Mouse (Mus musculus): ENCODE results near the gene Idua. TPM values are rescaled to one million over a fixed set of nuclear protein-coding genes. Genes with fewer than 3 reads are reported as not detected.
A peak's percentile ranks its signal among the peaks of the same experiment; 100 is the strongest.

Idua gene
- polyA plus RNA-seq, 1 experiment, result 9.1 TPM

- H3K4me3 ChIP-seq (ENCODE audit: insufficient read depth, low read depth, low read length), result no peak overlapping the region
- no peak overlapping the region for H3K27ac ChIP-seq (ENCODE audit: insufficient read depth, low read depth, low read length)
- DNase-seq, result no peak
- TF ChIP-seq CTCF (conservative IDR thresholded peaks at IDR 0.05; ENCODE audit: insufficient read depth, insufficient read length, low read depth, low read length) (no peak), POLR2A (IDR thresholded peaks at IDR 0.05; ENCODE audit: low read depth, low read length) (no peak)
- H3K4me1 ChIP-seq (ENCODE audit: control insufficient read depth, insufficient read depth, low read length), result peaks cover 3% of the 10 kb centered on the region; the same call in 1 of the 2 replicates
- no peaks in the 10 kb centered on the region for H3K36me3 ChIP-seq (ENCODE audit: control insufficient read depth, insufficient read depth, low read length)
- no peaks in the 10 kb centered on the region for H3K27me3 ChIP-seq (replicated peaks; ENCODE audit: control insufficient read depth, insufficient read depth, low read length)
- 63% methylated on average over 4 of the region's 4 CpGs for WGBS
Observed at GRCm38 (mm10) chr5:108697341-108697753, 37.2 kb downstream of the Idua start.

- H3K4me1 ChIP-seq (ENCODE audit: control insufficient read depth, insufficient read depth, low read length), result no peaks in the 10 kb centered on the region
- 71% methylated on average over 3 of the region's 3 CpGs for WGBS
- no peak overlapping the region for H3K4me3 ChIP-seq (ENCODE audit: insufficient read depth, low read depth, low read length)
- DNase-seq, result no peak
- no peak overlapping the region for H3K27ac ChIP-seq (ENCODE audit: insufficient read depth, low read depth, low read length)
- H3K27me3 ChIP-seq (replicated peaks; ENCODE audit: control insufficient read depth, insufficient read depth, low read length), result no peaks in the 10 kb centered on the region
- no peaks in the 10 kb centered on the region for H3K36me3 ChIP-seq (ENCODE audit: control insufficient read depth, insufficient read depth, low read length)
- TF ChIP-seq CTCF (conservative IDR thresholded peaks at IDR 0.05; ENCODE audit: insufficient read depth, insufficient read length, low read depth, low read length) (no peak), POLR2A (IDR thresholded peaks at IDR 0.05; ENCODE audit: low read depth, low read length) (no peak)
Observed at GRCm38 (mm10) chr5:108700346-108700745, 40.2 kb downstream of the Idua start.

- no peaks in the 10 kb centered on the region for H3K4me1 ChIP-seq (ENCODE audit: control insufficient read depth, insufficient read depth, low read length)
- no peak overlapping the region for H3K4me3 ChIP-seq (ENCODE audit: insufficient read depth, low read depth, low read length)
- H3K27ac ChIP-seq (ENCODE audit: insufficient read depth, low read depth, low read length), result no peak overlapping the region
- TF ChIP-seq CTCF (conservative IDR thresholded peaks at IDR 0.05; ENCODE audit: insufficient read depth, insufficient read length, low read depth, low read length), result no peak
- TF ChIP-seq POLR2A (IDR thresholded peaks at IDR 0.05; ENCODE audit: low read depth, low read length), result no peak
- 66% methylated on average over 10 of the region's 10 CpGs for WGBS
- H3K27me3 ChIP-seq (replicated peaks; ENCODE audit: control insufficient read depth, insufficient read depth, low read length), result no peaks in the 10 kb centered on the region
- DNase-seq, result no peak
- no peaks in the 10 kb centered on the region for H3K36me3 ChIP-seq (ENCODE audit: control insufficient read depth, insufficient read depth, low read length)
Observed at GRCm38 (mm10) chr5:108701341-108702021, 41.4 kb downstream of the Idua start.

- TF ChIP-seq CTCF (conservative IDR thresholded peaks at IDR 0.05; ENCODE audit: insufficient read depth, insufficient read length, low read depth, low read length), result no peak
- no peak for TF ChIP-seq POLR2A (IDR thresholded peaks at IDR 0.05; ENCODE audit: low read depth, low read length)
- peaks cover 10% of the 10 kb centered on the region for H3K4me1 ChIP-seq (ENCODE audit: control insufficient read depth, insufficient read depth, low read length)
- no peak for DNase-seq
- 74% methylated on average over 12 of the region's 12 CpGs for WGBS
- no peaks in the 10 kb centered on the region for H3K27me3 ChIP-seq (replicated peaks; ENCODE audit: control insufficient read depth, insufficient read depth, low read length)
- H3K36me3 ChIP-seq (ENCODE audit: control insufficient read depth, insufficient read depth, low read length), result no peaks in the 10 kb centered on the region
- H3K27ac ChIP-seq (ENCODE audit: insufficient read depth, low read depth, low read length), result no peak overlapping the region
- no peak overlapping the region for H3K4me3 ChIP-seq (ENCODE audit: insufficient read depth, low read depth, low read length)
Observed at GRCm38 (mm10) chr5:108703754-108704626, 43.9 kb downstream of the Idua start.

- no peaks in the 10 kb centered on the region for H3K36me3 ChIP-seq (ENCODE audit: control insufficient read depth, insufficient read depth, low read length)
- peak overlapping the region; percentile 21 for H3K27ac ChIP-seq (ENCODE audit: insufficient read depth, low read depth, low read length)
- TF ChIP-seq POLR2A (IDR thresholded peaks at IDR 0.05; ENCODE audit: low read depth, low read length) (no peak), CTCF (conservative IDR thresholded peaks at IDR 0.05; ENCODE audit: insufficient read depth, insufficient read length, low read depth, low read length) (no peak)
- peaks cover 15% of the 10 kb centered on the region for H3K4me1 ChIP-seq (ENCODE audit: control insufficient read depth, insufficient read depth, low read length)
- H3K4me3 ChIP-seq (ENCODE audit: insufficient read depth, low read depth, low read length), result no peak overlapping the region
- no peaks in the 10 kb centered on the region for H3K27me3 ChIP-seq (replicated peaks; ENCODE audit: control insufficient read depth, insufficient read depth, low read length)
- DNase-seq, result no peak
- 71% methylated on average over 2 of the region's 2 CpGs for WGBS
Observed at GRCm38 (mm10) chr5:108707758-108708157, 47.6 kb downstream of the Idua start.

- TF ChIP-seq POLR2A (IDR thresholded peaks at IDR 0.05; ENCODE audit: low read depth, low read length) (no peak), CTCF (conservative IDR thresholded peaks at IDR 0.05; ENCODE audit: insufficient read depth, insufficient read length, low read depth, low read length) (no peak)
- H3K4me3 ChIP-seq (ENCODE audit: insufficient read depth, low read depth, low read length), result no peak overlapping the region
- no peaks in the 10 kb centered on the region for H3K36me3 ChIP-seq (ENCODE audit: control insufficient read depth, insufficient read depth, low read length)
- 67% methylated on average over 1 of the region's 1 CpGs for WGBS
- peak; percentile 87 for DNase-seq
- H3K4me1 ChIP-seq (ENCODE audit: control insufficient read depth, insufficient read depth, low read length), result peaks cover 15% of the 10 kb centered on the region
- H3K27ac ChIP-seq (ENCODE audit: insufficient read depth, low read depth, low read length), result peak overlapping the region; percentile 72
- H3K27me3 ChIP-seq (replicated peaks; ENCODE audit: control insufficient read depth, insufficient read depth, low read length), result no peaks in the 10 kb centered on the region
Observed at GRCm38 (mm10) chr5:108708419-108708818, 48.3 kb downstream of the Idua start.
